Mouse (Mus musculus): ENCODE measurements at regions not wholly inside any gene's neighbourhood (a gene's known extent, or its start where the extent isn't known, plus 50 kb on each side); places are given as distances from the start of the nearest gene placed in this dataset.

- TF ChIP-seq POLR2A (IDR thresholded peaks at IDR 0.05; ENCODE audit: low read depth, low read length), result no peak
- no peak for TF ChIP-seq CTCF (IDR thresholded peaks at IDR 0.05; ENCODE audit: borderline replicate concordance, insufficient read depth, low read length)
These were observed 62.0 kb downstream of the 1700080O16Rik start for GRCm38 (mm10) chrX:51910576-51910975.
